Mouse (Mus musculus): ENCODE data around the gene Amdhd2. TPM values are rescaled to one million over a fixed set of nuclear protein-coding genes. Genes with fewer than 3 reads are reported as not detected.

Gene Amdhd2
- polyA plus RNA-seq, 1 experiment from 2014 or later, result 41.0 TPM

GRCm38 (mm10) chr17:24207768-24208640 is 44.4 kb upstream of the Amdhd2 start:
- 56% methylated on average over 34 of the region's 34 CpGs for WGBS
- Histone ChIP-seq H3K9ac (ENCODE audit: low read depth, low read length) (peak overlapping the region; percentile 90), H3K4me1 (ENCODE audit: control insufficient read depth, insufficient read depth, low read depth, low read length) (peaks cover 77% of the 10 kb centered on the region), H3K9me3 (ENCODE audit: control insufficient read depth, low read length) (no peaks in the 10 kb centered on the region), H3K4me2 (ENCODE audit: low read length) (peak overlapping the region; percentile 82), H3K4me3 (ENCODE audit: low read length) (peak overlapping the region; percentile 50), H3K36me3 (ENCODE audit: control insufficient read depth, insufficient read depth, low read length) (no peaks in the 10 kb centered on the region), H3K27ac (ENCODE audit: low read depth, low read length) (peak overlapping the region; percentile 62; the same call in 1 of the 2 replicates), H3K27me3 (replicated peaks; ENCODE audit: control insufficient read depth, insufficient read depth, low read length) (no peaks in the 10 kb centered on the region)
- ATAC-seq, result no peak

- WGBS, result 5% methylated on average over 61 of the region's 62 CpGs
- H3K4me1 ChIP-seq (ENCODE audit: control insufficient read depth, insufficient read depth, low read depth, low read length), result peaks cover 75% of the 10 kb centered on the region
- H3K4me2 ChIP-seq (ENCODE audit: low read length), result peak overlapping the region; percentile 82
- H3K4me3 ChIP-seq (ENCODE audit: low read length), result peak overlapping the region; percentile 77
- H3K27me3 ChIP-seq (replicated peaks; ENCODE audit: control insufficient read depth, insufficient read depth, low read length), result no peaks in the 10 kb centered on the region
- H3K9me3 ChIP-seq (ENCODE audit: control insufficient read depth, low read length), result no peaks in the 10 kb centered on the region
- peak overlapping the region; percentile 77 for H3K27ac ChIP-seq (ENCODE audit: low read depth, low read length)
- H3K9ac ChIP-seq (ENCODE audit: low read depth, low read length), result peak overlapping the region; percentile 90
- ATAC-seq, result peak; percentile 32
- H3K36me3 ChIP-seq (ENCODE audit: control insufficient read depth, insufficient read depth, low read length), result no peaks in the 10 kb centered on the region
These were observed 43.1 kb upstream of the Amdhd2 start for GRCm38 (mm10) chr17:24206451-24207351.

GRCm38 (mm10) chr17:24205908-24206361 is 42.4 kb upstream of the Amdhd2 start:
- H3K4me1 ChIP-seq (ENCODE audit: control insufficient read depth, insufficient read depth, low read depth, low read length), result peaks cover 68% of the 10 kb centered on the region
- peak overlapping the region; percentile 90 for H3K9ac ChIP-seq (ENCODE audit: low read depth, low read length)
- H3K4me2 ChIP-seq (ENCODE audit: low read length), result peak overlapping the region; percentile 82
- H3K27me3 ChIP-seq (replicated peaks; ENCODE audit: control insufficient read depth, insufficient read depth, low read length), result no peaks in the 10 kb centered on the region
- peak overlapping the region; percentile 77 for H3K4me3 ChIP-seq (ENCODE audit: low read length)
- no peaks in the 10 kb centered on the region for H3K36me3 ChIP-seq (ENCODE audit: control insufficient read depth, insufficient read depth, low read length)
- no peak; the same call in 1 of the 2 replicates for ATAC-seq
- H3K27ac ChIP-seq (ENCODE audit: low read depth, low read length), result peak overlapping the region; percentile 77
- 4% methylated on average over 15 of the region's 15 CpGs for WGBS
- H3K9me3 ChIP-seq (ENCODE audit: control insufficient read depth, low read length), result no peaks in the 10 kb centered on the region

GRCm38 (mm10) chr17:24205284-24205888 is 41.8 kb upstream of the Amdhd2 start, which contains the start of gene Tbc1d24:
TSS of gene Tbc1d24 (minus strand) at chr17:24205562.
- H3K9ac ChIP-seq (ENCODE audit: low read depth, low read length), result peak within 1 kb of the TSS; percentile 90
- H3K9me3 ChIP-seq (ENCODE audit: control insufficient read depth, low read length), result no peaks in the 10 kb centered on the region
- H3K4me3 ChIP-seq (ENCODE audit: low read length), result peak within 1 kb of the TSS; percentile 77
- peak within 1 kb of the TSS; percentile 82 for H3K4me2 ChIP-seq (ENCODE audit: low read length)
- ATAC-seq, result peak; percentile 80
- no peaks in the 10 kb centered on the region for H3K36me3 ChIP-seq (ENCODE audit: control insufficient read depth, insufficient read depth, low read length)
- peak within 1 kb of the TSS; percentile 77 for H3K27ac ChIP-seq (ENCODE audit: low read depth, low read length)
- H3K4me1 ChIP-seq (ENCODE audit: control insufficient read depth, insufficient read depth, low read depth, low read length), result peaks cover 63% of the 10 kb centered on the region
- no peaks in the 10 kb centered on the region for H3K27me3 ChIP-seq (replicated peaks; ENCODE audit: control insufficient read depth, insufficient read depth, low read length)
- under 1% methylated on average over 49 of the region's 65 CpGs for WGBS

- Histone ChIP-seq H3K4me2 (ENCODE audit: low read length) (peak overlapping the region; percentile 82), H3K36me3 (ENCODE audit: control insufficient read depth, insufficient read depth, low read length) (no peaks in the 10 kb centered on the region), H3K27me3 (replicated peaks; ENCODE audit: control insufficient read depth, insufficient read depth, low read length) (no peaks in the 10 kb centered on the region), H3K4me1 (ENCODE audit: control insufficient read depth, insufficient read depth, low read depth, low read length) (peaks cover 65% of the 10 kb centered on the region), H3K9me3 (ENCODE audit: control insufficient read depth, low read length) (no peaks in the 10 kb centered on the region), H3K4me3 (ENCODE audit: low read length) (peak overlapping the region; percentile 77), H3K27ac (ENCODE audit: low read depth, low read length) (peak overlapping the region; percentile 59), H3K9ac (ENCODE audit: low read depth, low read length) (peak overlapping the region; percentile 90)
- WGBS, result 6% methylated on average over 7 of the region's 7 CpGs
- ATAC-seq, result no peak
These were observed 41.3 kb upstream of the Amdhd2 start for GRCm38 (mm10) chr17:24204846-24205245.

- no peak overlapping the region for H3K27ac ChIP-seq (ENCODE audit: low read depth, low read length)
- WGBS, result 78% methylated on average over 3 of the region's 3 CpGs
These were observed 40.3 kb upstream of the Amdhd2 start for GRCm38 (mm10) chr17:24203611-24204534.

GRCm38 (mm10) chr17:24203068-24203467 is 39.5 kb upstream of the Amdhd2 start:
- Histone ChIP-seq H3K27me3 (replicated peaks; ENCODE audit: control insufficient read depth, insufficient read depth, low read length) (no peaks in the 10 kb centered on the region), H3K4me3 (ENCODE audit: low read length) (peak overlapping the region; percentile 14; the same call in 1 of the 2 replicates), H3K36me3 (ENCODE audit: control insufficient read depth, insufficient read depth, low read length) (no peaks in the 10 kb centered on the region), H3K9me3 (ENCODE audit: control insufficient read depth, low read length) (no peaks in the 10 kb centered on the region), H3K4me2 (ENCODE audit: low read length) (peak overlapping the region; percentile 82), H3K27ac (ENCODE audit: low read depth, low read length) (no peak overlapping the region), H3K4me1 (ENCODE audit: control insufficient read depth, insufficient read depth, low read depth, low read length) (peaks cover 50% of the 10 kb centered on the region), H3K9ac (ENCODE audit: low read depth, low read length) (peak overlapping the region; percentile 46)
- no peak for ATAC-seq
- 44% methylated on average over 4 of the region's 4 CpGs for WGBS

More at GRCm38 (mm10) chr17:24203611-24204534, 40.3 kb upstream of the Amdhd2 start:
- Histone ChIP-seq H3K36me3 (ENCODE audit: control insufficient read depth, insufficient read depth, low read length) (no peaks in the 10 kb centered on the region), H3K4me1 (ENCODE audit: control insufficient read depth, insufficient read depth, low read depth, low read length) (peaks cover 58% of the 10 kb centered on the region), H3K4me3 (ENCODE audit: low read length) (peak overlapping the region; percentile 77), H3K4me2 (ENCODE audit: low read length) (peak overlapping the region; percentile 82), H3K9ac (ENCODE audit: low read depth, low read length) (peak overlapping the region; percentile 90), H3K9me3 (ENCODE audit: control insufficient read depth, low read length) (no peaks in the 10 kb centered on the region), H3K27me3 (replicated peaks; ENCODE audit: control insufficient read depth, insufficient read depth, low read length) (no peaks in the 10 kb centered on the region)
- no peak for ATAC-seq

GRCm38 (mm10) chr17:24201092-24201491 is 37.5 kb upstream of the Amdhd2 start:
- H3K9me3 ChIP-seq (ENCODE audit: control insufficient read depth, low read length), result no peaks in the 10 kb centered on the region
- H3K4me2 ChIP-seq (ENCODE audit: low read length), result no peak overlapping the region
- H3K27me3 ChIP-seq (replicated peaks; ENCODE audit: control insufficient read depth, insufficient read depth, low read length), result no peaks in the 10 kb centered on the region
- peaks cover 30% of the 10 kb centered on the region for H3K4me1 ChIP-seq (ENCODE audit: control insufficient read depth, insufficient read depth, low read depth, low read length)
- ATAC-seq, result no peak
- H3K4me3 ChIP-seq (ENCODE audit: low read length), result no peak overlapping the region
- no peak overlapping the region for H3K27ac ChIP-seq (ENCODE audit: low read depth, low read length)
- H3K9ac ChIP-seq (ENCODE audit: low read depth, low read length), result no peak overlapping the region
- 84% methylated on average over 4 of the region's 4 CpGs for WGBS
- H3K36me3 ChIP-seq (ENCODE audit: control insufficient read depth, insufficient read depth, low read length), result no peaks in the 10 kb centered on the region

Measured in hindbrain, embryonic 16.5 days (tissue).